Mouse (Mus musculus) cerebellum, adult 18-20 months (tissue): ENCODE data around the gene Hcn4.

Source experiments
- DNase-seq, 2 experiments: peaks; one replicate each; pipeline ENCODE4 v3.0.0; 2021

Hcn4 gene

GRCm38 (mm10) chr9:58823139-58823917 is at the start of gene Hcn4:
Hcn4 (plus strand) TSS chr9:58823412.
- peak in 1 of 2 experiments; percentile 21 for DNase-seq

GRCm38 (mm10) chr9:58774761-58775160 is 48.5 kb upstream of the Hcn4 start:
- DNase-seq, result no peak

- DNase-seq, result no peak
Observed at GRCm38 (mm10) chr9:58775363-58775762, 47.8 kb upstream of the Hcn4 start.

- no peak for DNase-seq
Observed at GRCm38 (mm10) chr9:58789476-58789875, 33.7 kb upstream of the Hcn4 start.

GRCm38 (mm10) chr9:58798155-58798554 is 25.1 kb upstream of the Hcn4 start:
- DNase-seq, result no peak

- no peak for DNase-seq
Observed at GRCm38 (mm10) chr9:58801441-58801840, 21.8 kb upstream of the Hcn4 start.

GRCm38 (mm10) chr9:58802294-58802693 is 20.9 kb upstream of the Hcn4 start:
- no peak for DNase-seq

GRCm38 (mm10) chr9:58802802-58803201 is 20.4 kb upstream of the Hcn4 start:
- DNase-seq, result no peak

GRCm38 (mm10) chr9:58805601-58806318 is 17.5 kb upstream of the Hcn4 start:
- peak; percentile 18 to 19 for DNase-seq

- DNase-seq, result no peak
Observed at GRCm38 (mm10) chr9:58811171-58811570, 12.0 kb upstream of the Hcn4 start.

GRCm38 (mm10) chr9:58815552-58816260 is 7.5 kb upstream of the Hcn4 start:
- DNase-seq, result no peak

GRCm38 (mm10) chr9:58816458-58816857 is 6.8 kb upstream of the Hcn4 start:
- no peak for DNase-seq

GRCm38 (mm10) chr9:58817676-58818075 is 5.5 kb upstream of the Hcn4 start:
- no peak for DNase-seq

- peak; percentile 20 to 50 for DNase-seq
Observed at GRCm38 (mm10) chr9:58822431-58823091, 651 bp upstream of the Hcn4 start.

GRCm38 (mm10) chr9:58823918-58824215 is 655 bp downstream of the Hcn4 start:
- no peak for DNase-seq

- no peak for DNase-seq
Observed at GRCm38 (mm10) chr9:58829627-58830026, 6.4 kb downstream of the Hcn4 start.

GRCm38 (mm10) chr9:58832939-58833338 is 9.7 kb downstream of the Hcn4 start:
- no peak for DNase-seq

- no peak for DNase-seq
Observed at GRCm38 (mm10) chr9:58837174-58837573, 14.0 kb downstream of the Hcn4 start.

GRCm38 (mm10) chr9:58838504-58838903 is 15.3 kb downstream of the Hcn4 start:
- DNase-seq, result no peak

- DNase-seq, result peak in 1 of 2 experiments; percentile 17
Observed at GRCm38 (mm10) chr9:58841655-58842054, 18.4 kb downstream of the Hcn4 start.

GRCm38 (mm10) chr9:58844597-58844996 is 21.4 kb downstream of the Hcn4 start:
- DNase-seq, result no peak

GRCm38 (mm10) chr9:58847008-58847407 is 23.8 kb downstream of the Hcn4 start:
- no peak for DNase-seq

GRCm38 (mm10) chr9:58847676-58848075 is 24.5 kb downstream of the Hcn4 start:
- DNase-seq, result no peak
